Mouse (Mus musculus) forebrain, embryonic 13.5 days (tissue): ENCODE data around the gene Tnfrsf4. TPM values are rescaled to one million over a fixed set of nuclear protein-coding genes. Genes with fewer than 3 reads are reported as not detected.

Experiments
- ATAC-seq: fragments of 200-750 bp; cut with Nextera tagmentation; 2 replicates; pipeline ENCODE4 v1.8.0; 2017
- H3K27ac ChIP-seq: fragments of 300-500 bp; sonication (generic); 2 replicates; pipeline ENCODE4 v1.5.1; 2015; ENCODE audit warnings: inconsistent platforms, mild to moderate bottlenecking, moderate library complexity
- H3K27me3 ChIP-seq: fragments of 300-500 bp; sonication (generic); 2 replicates; pipeline ENCODE4 v1.6.1; 2015; ENCODE audit warnings: mild to moderate bottlenecking, inconsistent platforms
- H3K36me3 ChIP-seq: fragments of 300-500 bp; sonication (generic); 2 replicates; pipeline ENCODE4 v1.6.1; 2015; ENCODE audit warnings: mild to moderate bottlenecking, inconsistent platforms; ENCODE audit not compliant: poor library complexity, severe bottlenecking
- H3K4me1 ChIP-seq: fragments of 300-500 bp; sonication (generic); 2 replicates; pipeline ENCODE4 v1.6.1; 2015; ENCODE audit warnings: inconsistent platforms
- H3K4me2 ChIP-seq: fragments of 300-500 bp; sonication (generic); 2 replicates; pipeline ENCODE4 v1.6.1; 2015; ENCODE audit warnings: inconsistent platforms, mild to moderate bottlenecking, moderate library complexity
- H3K4me3 ChIP-seq: fragments of 300-500 bp; sonication (generic); 2 replicates; pipeline ENCODE4 v1.5.1; 2015; ENCODE audit warnings: mild to moderate bottlenecking, inconsistent platforms
- H3K9ac ChIP-seq: fragments of 300-500 bp; sonication (generic); 2 replicates; pipeline ENCODE4 v1.6.1; 2015; ENCODE audit warnings: mild to moderate bottlenecking, inconsistent platforms
- H3K9me3 ChIP-seq: fragments of 300-500 bp; sonication (generic); replicated peaks from 2 replicates; pipeline ENCODE4 v1.6.1; 2016; ENCODE audit warnings: inconsistent platforms
- WGBS: fragments of 180-500 bp; shearing (Covaris S2); methylation state at CpG from one replicate; pipeline ENCODE4 v1.1.7; 2015; 5-methylcytosine and 5-hydroxymethylcytosine counted together
- polyA plus RNA-seq: library from polyadenylated mRNA; unstranded; fragments of >200 nt; fragmentation: Nextera tagmentation; extraction: Ambion mirVana; gene quantifications from 2 replicates; pipeline ENCODE4 v1.2.1, GENCODE M21; 2015

Tnfrsf4 gene
- polyA plus RNA-seq = 0.63 and 1.1 TPM in 2 replicates

- Histone ChIP-seq H3K27me3 (no peaks in the 10 kb centered on the region), H3K27ac (no peak within 1 kb of the TSS), H3K4me3 (no peak within 1 kb of the TSS), H3K9me3 (no peaks in the 10 kb centered on the region), H3K36me3 (peaks cover 76% of the 10 kb centered on the region), H3K9ac (no peak within 1 kb of the TSS), H3K4me2 (no peak within 1 kb of the TSS), H3K4me1 (no peaks in the 10 kb centered on the region)
- WGBS = 89% methylated on average over 8 of the region's 8 CpGs
- no peak for ATAC-seq
Observed at GRCm38 (mm10) chr4:156013637-156014036, at the start of gene Tnfrsf4. TSS of gene Tnfrsf4 (plus strand) at chr4:156013843.

- Histone ChIP-seq H3K9ac (no peak overlapping the region), H3K27me3 (no peaks in the 10 kb centered on the region), H3K36me3 (peaks cover 35% of the 10 kb centered on the region), H3K4me2 (no peak overlapping the region), H3K9me3 (no peaks in the 10 kb centered on the region), H3K4me3 (no peak overlapping the region), H3K4me1 (peaks cover 13% of the 10 kb centered on the region), H3K27ac (no peak overlapping the region)
- WGBS = 92% methylated on average over 11 of the region's 11 CpGs
- no peak for ATAC-seq
Observed at GRCm38 (mm10) chr4:155964396-155964795, 49.2 kb upstream of the Tnfrsf4 start.

GRCm38 (mm10) chr4:155969043-155969653 lies 44.5 kb upstream of the Tnfrsf4 start:
- WGBS = 90% methylated on average over 13 of the region's 13 CpGs
- Histone ChIP-seq H3K27me3 (no peaks in the 10 kb centered on the region), H3K4me2 (no peak overlapping the region), H3K9me3 (no peaks in the 10 kb centered on the region), H3K4me1 (no peaks in the 10 kb centered on the region), H3K9ac (no peak overlapping the region), H3K36me3 (peaks cover 26% of the 10 kb centered on the region), H3K4me3 (no peak overlapping the region), H3K27ac (no peak overlapping the region)
- no peak for ATAC-seq

GRCm38 (mm10) chr4:155970286-155970685 lies 43.4 kb upstream of the Tnfrsf4 start:
- Histone ChIP-seq H3K27me3 (no peaks in the 10 kb centered on the region), H3K36me3 (peaks cover 15% of the 10 kb centered on the region; the same call in 1 of the 2 replicates), H3K4me3 (no peak overlapping the region), H3K4me1 (no peaks in the 10 kb centered on the region), H3K4me2 (no peak overlapping the region), H3K9me3 (no peaks in the 10 kb centered on the region), H3K9ac (no peak overlapping the region), H3K27ac (no peak overlapping the region)
- WGBS = 83% methylated on average over 5 of the region's 5 CpGs
- no peak for ATAC-seq

- WGBS = 52% methylated on average over 6 of the region's 6 CpGs
- Histone ChIP-seq H3K4me1 (no peaks in the 10 kb centered on the region), H3K4me3 (no peak overlapping the region)
Observed at GRCm38 (mm10) chr4:155972651-155973050, 41.0 kb upstream of the Tnfrsf4 start.

GRCm38 (mm10) chr4:155973239-155973638 lies 40.4 kb upstream of the Tnfrsf4 start:
- no peaks in the 10 kb centered on the region for H3K36me3 ChIP-seq

More at GRCm38 (mm10) chr4:155972651-155973050, 41.0 kb upstream of the Tnfrsf4 start:
- ATAC-seq = no peak
- Histone ChIP-seq H3K9me3 (0 out of 2 replicates have a peak, but pooled peaks cover 7% of the 10 kb centered on the region), H3K4me2 (no peak overlapping the region), H3K27ac (no peak overlapping the region), H3K9ac (no peak overlapping the region), H3K27me3 (no peaks in the 10 kb centered on the region), H3K36me3 (no peaks in the 10 kb centered on the region)

GRCm38 (mm10) chr4:155981436-155982082 lies 32.1 kb upstream of the Tnfrsf4 start:
- H3K4me3 ChIP-seq = no peak overlapping the region
- ATAC-seq = no peak
- 0 out of 2 replicates have a peak, but pooled peaks cover 7% of the 10 kb centered on the region for H3K9me3 ChIP-seq

More at GRCm38 (mm10) chr4:155973239-155973638, 40.4 kb upstream of the Tnfrsf4 start:
- Histone ChIP-seq H3K9ac (no peak overlapping the region), H3K4me1 (no peaks in the 10 kb centered on the region), H3K4me3 (no peak overlapping the region), H3K27ac (no peak overlapping the region), H3K9me3 (0 out of 2 replicates have a peak, but pooled peaks cover 7% of the 10 kb centered on the region), H3K4me2 (no peak overlapping the region), H3K27me3 (no peaks in the 10 kb centered on the region)
- WGBS = 86% methylated on average over 2 of the region's 2 CpGs
- no peak for ATAC-seq

GRCm38 (mm10) chr4:155983788-155984187 lies 29.9 kb upstream of the Tnfrsf4 start:
- Histone ChIP-seq H3K4me2 (no peak overlapping the region), H3K36me3 (no peaks in the 10 kb centered on the region), H3K9ac (no peak overlapping the region), H3K27ac (no peak overlapping the region), H3K4me1 (peaks cover 9% of the 10 kb centered on the region; the same call in 1 of the 2 replicates), H3K4me3 (no peak overlapping the region), H3K9me3 (no peaks in the 10 kb centered on the region), H3K27me3 (no peaks in the 10 kb centered on the region)
- WGBS = 14% methylated on average over 2 of the region's 2 CpGs
- no peak for ATAC-seq

More at GRCm38 (mm10) chr4:155981436-155982082, 32.1 kb upstream of the Tnfrsf4 start:
- Histone ChIP-seq H3K27me3 (no peaks in the 10 kb centered on the region), H3K36me3 (no peaks in the 10 kb centered on the region), H3K4me1 (peaks cover 9% of the 10 kb centered on the region; the same call in 1 of the 2 replicates), H3K27ac (no peak overlapping the region), H3K4me2 (no peak overlapping the region), H3K9ac (no peak overlapping the region)
- 80% methylated on average over 12 of the region's 12 CpGs for WGBS

- ATAC-seq = no peak
- Histone ChIP-seq H3K4me1 (peaks cover 29% of the 10 kb centered on the region), H3K4me2 (peak overlapping the region; percentile 99), H3K27ac (0 out of 2 replicates have a peak overlapping the region, but pooled peaks have one; percentile 94), H3K9ac (peak overlapping the region; percentile 82), H3K36me3 (peaks cover 14% of the 10 kb centered on the region), H3K27me3 (no peaks in the 10 kb centered on the region), H3K4me3 (peak overlapping the region; percentile 72), H3K9me3 (no peaks in the 10 kb centered on the region)
- 89% methylated on average over 22 of the region's 22 CpGs for WGBS
Observed at GRCm38 (mm10) chr4:155991211-155991907, 22.3 kb upstream of the Tnfrsf4 start.

- 35% methylated on average over 35 of the region's 37 CpGs for WGBS
- Histone ChIP-seq H3K27me3 (no peaks in the 10 kb centered on the region), H3K9me3 (no peaks in the 10 kb centered on the region), H3K4me2 (peak overlapping the region; percentile 99), H3K9ac (peak overlapping the region; percentile 82), H3K4me3 (peak overlapping the region; percentile 72), H3K36me3 (peaks cover 19% of the 10 kb centered on the region), H3K4me1 (peaks cover 29% of the 10 kb centered on the region), H3K27ac (peak overlapping the region; percentile 94)
- ATAC-seq = peak; percentile 6
Observed at GRCm38 (mm10) chr4:155991908-155992230, 21.8 kb upstream of the Tnfrsf4 start.

GRCm38 (mm10) chr4:155992241-155992905 lies 21.3 kb upstream of the Tnfrsf4 start, which contains the start of the genes B3galt6 and Sdf4:
TSS of gene B3galt6 (minus strand) at chr4:155992649.
TSS of gene Sdf4 (plus strand) at chr4:155992872.
- Histone ChIP-seq H3K9ac (peak within 1 kb of the TSS; percentile 82), H3K9me3 (no peaks in the 10 kb centered on the region), H3K4me1 (peaks cover 29% of the 10 kb centered on the region), H3K36me3 (peaks cover 24% of the 10 kb centered on the region), H3K27me3 (no peaks in the 10 kb centered on the region), H3K27ac (peak within 1 kb of the TSS; percentile 94), H3K4me2 (peak within 1 kb of the TSS; percentile 99), H3K4me3 (peak within 1 kb of the TSS; percentile 72)
- under 1% methylated on average over 86 of the region's 99 CpGs for WGBS
- ATAC-seq = peak; percentile 89
